Mouse (Mus musculus): Measurements from ENCODE around the gene Tmem183a. TPM values are rescaled to one million over a fixed set of nuclear protein-coding genes. Genes with fewer than 3 reads are reported as not detected.

Gene Tmem183a
- polyA plus RNA-seq, 1 experiment from 2014 or later: 120 TPM

GRCm38 (mm10) chr1:134384581-134384980 is 22.8 kb upstream of the Tmem183a start:
- Histone ChIP-seq H3K4me3 (ENCODE audit: low read depth, low read length) (no peak overlapping the region), H3K4me1 (ENCODE audit: control insufficient read depth, insufficient read depth, low read length) (no peaks in the 10 kb centered on the region), H3K4me2 (ENCODE audit: low read depth, low read length) (no peak overlapping the region), H3K27ac (ENCODE audit: low read depth, low read length) (no peak overlapping the region), H3K9me3 (ENCODE audit: control insufficient read depth, low read length) (no peaks in the 10 kb centered on the region), H3K36me3 (ENCODE audit: control insufficient read depth, insufficient read depth, low read length) (no peaks in the 10 kb centered on the region), H3K9ac (replicated peaks; ENCODE audit: low read depth, low read length) (no peak overlapping the region), H3K27me3 (ENCODE audit: control insufficient read depth, insufficient read depth, low read length) (no peaks in the 10 kb centered on the region)
- 87% methylated on average over 4 of the region's 4 CpGs for WGBS
- ATAC-seq (ENCODE audit: low read depth): no peak

DNA sequence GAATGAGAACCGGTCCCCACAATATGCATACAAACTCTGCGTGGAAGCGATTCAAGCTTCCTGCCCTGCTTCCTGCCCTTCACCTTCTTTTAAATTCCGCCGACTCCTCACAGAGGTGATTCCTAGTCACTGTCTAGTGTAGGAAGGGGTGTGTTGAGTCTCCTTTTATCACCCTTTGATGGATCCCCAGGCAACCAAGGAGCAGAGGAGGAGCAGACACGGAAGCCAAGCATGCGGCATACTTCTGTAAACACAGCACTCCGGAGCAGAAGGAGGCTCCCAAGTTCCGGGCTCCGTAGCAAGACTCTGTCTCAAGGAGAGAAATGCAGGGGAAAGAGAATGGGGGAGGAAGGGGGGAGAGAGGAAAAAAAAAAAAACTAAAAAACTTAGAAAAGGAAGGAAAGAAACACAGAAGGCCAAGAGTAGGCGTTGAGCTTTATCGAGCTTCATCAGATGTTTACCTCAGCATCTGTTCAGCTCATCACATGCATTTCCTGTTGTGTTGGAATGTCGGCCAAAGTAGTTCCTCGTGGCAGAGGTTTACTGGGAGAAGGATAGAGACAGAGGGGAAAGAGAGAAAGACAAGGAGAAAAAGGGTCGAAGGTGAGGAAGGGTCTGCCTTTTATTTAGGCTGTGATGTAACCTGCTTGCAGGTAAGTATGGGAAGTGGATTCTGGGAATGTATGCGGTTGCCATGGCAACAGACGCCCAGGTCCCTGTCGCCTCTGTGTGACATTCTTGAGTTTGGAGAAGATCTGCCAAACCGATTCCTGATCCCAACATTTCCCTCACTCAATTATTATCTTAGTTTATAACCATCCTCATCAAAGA is 20.2 kb upstream of the Tmem183a start:
- no peak overlapping the region for H3K9ac ChIP-seq (replicated peaks; ENCODE audit: low read depth, low read length)
- WGBS: 13% methylated on average over 19 of the region's 19 CpGs
- H3K27ac ChIP-seq (ENCODE audit: low read depth, low read length): no peak overlapping the region
- H3K27me3 ChIP-seq (ENCODE audit: control insufficient read depth, insufficient read depth, low read length): no peaks in the 10 kb centered on the region
- no peaks in the 10 kb centered on the region for H3K4me1 ChIP-seq (ENCODE audit: control insufficient read depth, insufficient read depth, low read length)
- H3K36me3 ChIP-seq (ENCODE audit: control insufficient read depth, insufficient read depth, low read length): no peaks in the 10 kb centered on the region
- peak overlapping the region; percentile 45 for H3K4me2 ChIP-seq (ENCODE audit: low read depth, low read length)
- no peak for ATAC-seq (ENCODE audit: low read depth)
- H3K9me3 ChIP-seq (ENCODE audit: control insufficient read depth, low read length): no peaks in the 10 kb centered on the region
- peak overlapping the region; percentile 16; the same call in 1 of the 2 replicates for H3K4me3 ChIP-seq (ENCODE audit: low read depth, low read length)

DNA sequence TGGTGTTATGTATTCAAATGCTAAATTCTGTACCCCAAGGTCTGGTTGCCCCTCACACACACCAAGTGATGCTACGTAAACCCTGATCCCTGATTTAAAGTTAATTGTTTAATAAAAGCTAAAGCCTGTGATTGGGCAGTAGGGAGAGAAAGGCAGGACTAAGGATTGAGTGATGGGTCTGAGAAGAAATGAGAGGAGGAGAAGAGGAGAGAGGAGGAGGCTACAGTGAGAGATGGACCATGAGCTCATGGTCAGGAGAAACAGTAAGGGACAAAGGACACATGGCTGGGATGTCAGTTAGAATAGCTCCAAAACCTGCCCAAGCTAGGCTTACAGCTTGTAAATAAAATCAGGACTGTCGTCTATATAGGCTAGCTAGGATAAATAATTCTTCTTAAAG is 19.3 kb upstream of the Tmem183a start:
- H3K4me2 ChIP-seq (ENCODE audit: low read depth, low read length): no peak overlapping the region
- no peak for ATAC-seq (ENCODE audit: low read depth)
- no peak overlapping the region for H3K9ac ChIP-seq (replicated peaks; ENCODE audit: low read depth, low read length)
- no peaks in the 10 kb centered on the region for H3K4me1 ChIP-seq (ENCODE audit: control insufficient read depth, insufficient read depth, low read length)
- no peaks in the 10 kb centered on the region for H3K27me3 ChIP-seq (ENCODE audit: control insufficient read depth, insufficient read depth, low read length)
- no peaks in the 10 kb centered on the region for H3K9me3 ChIP-seq (ENCODE audit: control insufficient read depth, low read length)
- 74% methylated on average over 2 of the region's 2 CpGs for WGBS
- no peaks in the 10 kb centered on the region for H3K36me3 ChIP-seq (ENCODE audit: control insufficient read depth, insufficient read depth, low read length)
- H3K4me3 ChIP-seq (ENCODE audit: low read depth, low read length): no peak overlapping the region
- no peak overlapping the region for H3K27ac ChIP-seq (ENCODE audit: low read depth, low read length)

GRCm38 (mm10) chr1:134374124-134374523 is 12.3 kb upstream of the Tmem183a start:
- Histone ChIP-seq H3K36me3 (ENCODE audit: control insufficient read depth, insufficient read depth, low read length) (no peaks in the 10 kb centered on the region), H3K9ac (replicated peaks; ENCODE audit: low read depth, low read length) (no peak overlapping the region), H3K27ac (ENCODE audit: low read depth, low read length) (no peak overlapping the region), H3K4me3 (ENCODE audit: low read depth, low read length) (no peak overlapping the region), H3K4me2 (ENCODE audit: low read depth, low read length) (no peak overlapping the region), H3K9me3 (ENCODE audit: control insufficient read depth, low read length) (no peaks in the 10 kb centered on the region), H3K4me1 (ENCODE audit: control insufficient read depth, insufficient read depth, low read length) (no peaks in the 10 kb centered on the region), H3K27me3 (ENCODE audit: control insufficient read depth, insufficient read depth, low read length) (no peaks in the 10 kb centered on the region)
- ATAC-seq (ENCODE audit: low read depth): no peak
- WGBS: 81% methylated on average over 2 of the region's 2 CpGs

DNA sequence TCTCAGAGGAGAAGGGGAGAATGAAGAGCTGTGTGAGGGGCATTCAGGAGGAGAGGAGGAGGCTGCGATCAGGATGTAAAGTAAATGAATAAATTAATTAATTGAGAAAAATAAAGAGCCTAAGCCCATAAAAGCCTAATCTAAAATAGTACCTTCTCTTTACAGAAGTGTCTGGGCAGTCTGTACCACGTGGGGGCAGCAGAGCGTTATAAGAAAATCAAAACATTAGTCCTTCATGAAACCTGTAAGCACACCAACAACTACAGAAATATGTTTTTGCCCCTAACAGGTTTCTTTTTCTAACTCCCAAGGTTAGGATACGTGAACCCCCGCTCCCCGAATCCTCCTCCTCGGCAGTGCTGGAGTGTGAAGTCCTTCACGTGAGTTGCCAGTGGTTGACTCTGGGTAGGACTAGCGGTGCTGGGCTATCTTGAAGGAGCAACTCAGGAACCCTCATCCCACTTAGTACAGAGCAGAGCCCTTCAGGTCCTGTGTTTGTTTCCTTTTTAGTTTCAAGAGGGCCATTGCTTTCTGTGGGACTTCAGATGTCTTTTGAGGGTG is 7.1 kb upstream of the Tmem183a start:
- no peak for ATAC-seq (ENCODE audit: low read depth)
- H3K4me3 ChIP-seq (ENCODE audit: low read depth, low read length): no peak overlapping the region
- no peak overlapping the region for H3K4me2 ChIP-seq (ENCODE audit: low read depth, low read length)
- no peaks in the 10 kb centered on the region for H3K36me3 ChIP-seq (ENCODE audit: control insufficient read depth, insufficient read depth, low read length)
- no peaks in the 10 kb centered on the region for H3K4me1 ChIP-seq (ENCODE audit: control insufficient read depth, insufficient read depth, low read length)
- H3K9ac ChIP-seq (replicated peaks; ENCODE audit: low read depth, low read length): no peak overlapping the region
- H3K27me3 ChIP-seq (ENCODE audit: control insufficient read depth, insufficient read depth, low read length): no peaks in the 10 kb centered on the region
- 57% methylated on average over 9 of the region's 9 CpGs for WGBS
- H3K27ac ChIP-seq (ENCODE audit: low read depth, low read length): no peak overlapping the region
- no peaks in the 10 kb centered on the region for H3K9me3 ChIP-seq (ENCODE audit: control insufficient read depth, low read length)

- H3K9me3 ChIP-seq (ENCODE audit: control insufficient read depth, low read length): no peaks in the 10 kb centered on the region
- peaks cover 7% of the 10 kb centered on the region; the same call in 1 of the 2 replicates for H3K4me1 ChIP-seq (ENCODE audit: control insufficient read depth, insufficient read depth, low read length)
- H3K4me2 ChIP-seq (ENCODE audit: low read depth, low read length): no peak overlapping the region
- no peak overlapping the region for H3K27ac ChIP-seq (ENCODE audit: low read depth, low read length)
- no peak overlapping the region for H3K9ac ChIP-seq (replicated peaks; ENCODE audit: low read depth, low read length)
- no peak overlapping the region for H3K4me3 ChIP-seq (ENCODE audit: low read depth, low read length)
- no peaks in the 10 kb centered on the region for H3K27me3 ChIP-seq (ENCODE audit: control insufficient read depth, insufficient read depth, low read length)
- 65% methylated on average over 5 of the region's 5 CpGs for WGBS
- ATAC-seq (ENCODE audit: low read depth): no peak
- no peaks in the 10 kb centered on the region for H3K36me3 ChIP-seq (ENCODE audit: control insufficient read depth, insufficient read depth, low read length)
These were observed 3.7 kb upstream of the Tmem183a start for GRCm38 (mm10) chr1:134365491-134365890.

- ATAC-seq (ENCODE audit: low read depth): no peak
- Histone ChIP-seq H3K36me3 (ENCODE audit: control insufficient read depth, insufficient read depth, low read length) (0 out of 2 replicates have a peak, but pooled peaks cover 5% of the 10 kb centered on the region), H3K4me3 (ENCODE audit: low read depth, low read length) (no peak overlapping the region), H3K9me3 (ENCODE audit: control insufficient read depth, low read length) (no peaks in the 10 kb centered on the region), H3K4me2 (ENCODE audit: low read depth, low read length) (no peak overlapping the region), H3K9ac (replicated peaks; ENCODE audit: low read depth, low read length) (no peak overlapping the region), H3K27me3 (ENCODE audit: control insufficient read depth, insufficient read depth, low read length) (no peaks in the 10 kb centered on the region), H3K27ac (ENCODE audit: low read depth, low read length) (no peak overlapping the region), H3K4me1 (ENCODE audit: control insufficient read depth, insufficient read depth, low read length) (peaks cover 7% of the 10 kb centered on the region; the same call in 1 of the 2 replicates)
- 78% methylated on average over 4 of the region's 4 CpGs for WGBS
These were observed 1.4 kb upstream of the Tmem183a start for GRCm38 (mm10) chr1:134363194-134363593.

GRCm38 (mm10) chr1:134361195-134361856 is 453 bp downstream of the Tmem183a start:
- Histone ChIP-seq H3K36me3 (ENCODE audit: control insufficient read depth, insufficient read depth, low read length) (peaks cover 9% of the 10 kb centered on the region), H3K4me2 (ENCODE audit: low read depth, low read length) (peak overlapping the region; percentile 80), H3K4me1 (ENCODE audit: control insufficient read depth, insufficient read depth, low read length) (peaks cover 7% of the 10 kb centered on the region; the same call in 1 of the 2 replicates), H3K27me3 (ENCODE audit: control insufficient read depth, insufficient read depth, low read length) (no peaks in the 10 kb centered on the region), H3K4me3 (ENCODE audit: low read depth, low read length) (peak overlapping the region; percentile 90), H3K27ac (ENCODE audit: low read depth, low read length) (peak overlapping the region; percentile 65), H3K9ac (replicated peaks; ENCODE audit: low read depth, low read length) (peak overlapping the region; percentile 91), H3K9me3 (ENCODE audit: control insufficient read depth, low read length) (no peaks in the 10 kb centered on the region)
- WGBS: 2% methylated on average over 37 of the region's 44 CpGs
- ATAC-seq (ENCODE audit: low read depth): peak; percentile 82; the same call in 1 of the 2 replicates

GRCm38 (mm10) chr1:134360656-134361055 is 1.1 kb downstream of the Tmem183a start:
- peak overlapping the region; percentile 91; the same call in 1 of the 2 replicates for H3K9ac ChIP-seq (replicated peaks; ENCODE audit: low read depth, low read length)
- no peak overlapping the region for H3K27ac ChIP-seq (ENCODE audit: low read depth, low read length)
- peaks cover 7% of the 10 kb centered on the region; the same call in 1 of the 2 replicates for H3K4me1 ChIP-seq (ENCODE audit: control insufficient read depth, insufficient read depth, low read length)
- peak overlapping the region; percentile 80 for H3K4me2 ChIP-seq (ENCODE audit: low read depth, low read length)
- no peaks in the 10 kb centered on the region for H3K27me3 ChIP-seq (ENCODE audit: control insufficient read depth, insufficient read depth, low read length)
- no peak for ATAC-seq (ENCODE audit: low read depth)
- 83% methylated on average over 7 of the region's 7 CpGs for WGBS
- H3K4me3 ChIP-seq (ENCODE audit: low read depth, low read length): peak overlapping the region; percentile 90
- H3K36me3 ChIP-seq (ENCODE audit: control insufficient read depth, insufficient read depth, low read length): peaks cover 16% of the 10 kb centered on the region
- no peaks in the 10 kb centered on the region for H3K9me3 ChIP-seq (ENCODE audit: control insufficient read depth, low read length)

Data from neural tube, embryonic 14.5 days (tissue).